Mouse (Mus musculus) R1 (cell line): ENCODE data around the gene Akap11.
A peak's percentile ranks its signal among the peaks of the same experiment; 100 is the strongest.

Source experiments
- DNase-seq: peaks from one replicate; pipeline ENCODE4 v3.0.0-alpha.2; 2018; ENCODE audit warnings: low read depth, low spot score

The Akap11 gene

DNA sequence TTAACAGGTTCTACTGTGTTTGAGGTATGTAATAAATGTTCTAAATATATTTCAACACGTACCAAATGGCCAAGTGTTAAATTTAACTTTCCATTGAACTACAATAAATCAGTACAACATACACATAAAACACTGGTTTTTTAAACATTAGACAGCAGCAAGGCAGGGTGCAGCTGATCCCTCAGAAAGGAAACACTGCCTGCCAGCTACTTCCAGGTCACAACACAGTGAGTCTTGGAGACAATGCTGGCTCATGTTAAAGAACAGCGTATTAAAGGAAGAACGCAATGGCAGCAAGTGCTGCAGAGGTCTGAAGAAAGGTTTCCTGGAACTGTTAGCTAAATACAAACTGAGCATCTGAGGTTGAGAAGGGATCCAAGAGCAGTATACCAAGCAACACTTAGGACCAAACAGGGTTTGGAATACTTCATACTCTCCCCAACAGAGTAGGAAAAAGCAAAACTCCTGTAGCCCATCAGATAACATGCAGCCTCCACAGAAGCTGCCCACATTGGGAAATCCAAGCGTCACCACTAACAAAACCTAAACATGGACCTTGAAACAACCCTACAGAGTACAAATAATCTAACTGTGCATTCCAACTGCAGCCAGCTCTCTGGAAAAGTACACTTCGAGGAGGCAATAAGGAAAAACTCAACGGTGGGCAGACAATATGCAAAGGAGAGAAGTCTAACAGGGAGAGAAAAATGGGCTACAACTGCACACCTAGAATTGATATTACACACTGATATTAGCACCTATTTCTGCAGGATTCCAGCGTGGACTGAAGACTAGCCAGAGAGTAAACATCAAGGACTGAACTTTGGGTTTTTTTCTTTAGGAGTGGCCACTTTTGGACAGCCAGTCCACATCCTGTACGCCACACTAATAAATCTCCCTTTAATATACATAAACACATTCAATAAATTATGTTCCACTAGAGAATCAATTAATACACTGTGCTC, 7.9 kb downstream of the Akap11 start:
- no peak for DNase-seq

DNA sequence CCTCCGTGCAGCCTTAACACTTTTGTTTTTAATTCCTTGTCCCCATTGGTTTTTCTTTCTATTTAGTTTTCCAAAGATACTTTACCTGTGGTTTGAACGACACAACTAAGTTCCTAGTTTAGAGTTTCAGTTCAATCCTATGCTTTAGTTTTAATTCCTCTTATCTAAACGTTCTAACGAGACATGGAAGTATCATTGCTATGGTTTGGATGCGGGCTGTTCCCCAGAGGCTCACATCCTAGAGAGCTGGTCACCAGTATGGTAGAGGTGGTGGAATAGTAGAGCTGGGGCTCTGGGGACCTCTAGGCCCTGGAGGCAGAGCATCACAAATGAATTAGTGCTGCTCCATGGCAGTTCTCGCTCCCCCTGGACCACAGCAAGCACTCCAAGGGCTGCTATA, 9.7 kb downstream of the Akap11 start:
- no peak for DNase-seq

DNA sequence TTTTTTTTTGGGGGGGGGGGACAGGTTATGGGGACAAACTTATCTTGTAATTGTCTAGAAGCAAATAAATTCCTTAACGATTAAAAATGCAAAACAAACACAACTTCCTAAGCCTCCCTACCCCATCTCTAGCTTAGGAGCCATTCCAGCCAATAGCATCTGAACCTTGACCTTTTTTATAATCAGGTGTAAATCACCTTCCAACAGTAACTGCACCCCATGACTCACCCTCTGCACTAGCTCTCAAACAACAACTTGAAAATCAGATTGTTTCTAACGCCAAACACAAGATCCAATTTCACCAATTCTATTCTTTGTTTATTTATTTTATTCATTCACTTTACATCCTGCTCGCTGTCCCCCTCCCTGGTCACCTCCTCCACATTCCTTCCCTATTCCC, 10.1 kb downstream of the Akap11 start:
- DNase-seq = no peak

DNA sequence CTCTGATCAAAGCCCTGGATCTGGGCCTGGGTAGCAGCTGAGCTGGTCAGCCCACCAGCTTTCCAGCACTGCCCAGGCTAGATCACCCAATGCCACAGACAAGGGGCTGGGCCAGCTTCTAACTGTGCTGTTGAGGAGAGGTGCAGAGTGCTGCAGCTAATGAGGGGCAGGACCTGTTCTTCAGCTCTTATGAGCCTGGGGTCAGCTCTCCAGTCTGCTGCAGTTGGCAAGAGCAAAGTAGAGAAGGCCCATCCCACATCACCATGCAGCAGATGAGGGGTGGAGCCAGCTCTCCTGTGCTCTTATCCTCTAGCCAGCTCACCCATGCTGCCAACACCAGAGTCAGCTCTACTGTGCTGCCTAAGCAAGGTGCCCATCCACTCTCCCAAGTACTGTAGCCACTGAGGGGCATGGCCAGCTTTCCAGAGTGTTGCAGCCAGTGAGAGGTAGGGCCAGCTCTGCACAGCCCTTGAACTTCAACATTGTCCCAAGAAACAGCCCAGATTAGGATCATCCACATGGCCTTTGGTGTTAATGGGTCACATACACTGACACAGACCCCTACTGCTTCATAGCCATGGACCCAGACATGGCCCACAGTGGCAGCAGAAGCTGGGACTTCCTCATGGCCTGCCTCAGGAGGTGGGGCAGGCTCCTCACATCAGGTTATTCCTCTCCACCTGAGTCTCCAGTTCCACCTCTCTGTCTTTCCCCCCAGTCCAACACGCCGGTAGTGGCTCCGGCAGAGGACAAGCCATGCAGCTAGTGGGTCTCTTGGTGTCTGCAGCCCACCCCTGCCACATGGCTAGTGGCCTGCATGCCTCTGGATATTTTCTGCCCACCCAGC, 10.8 kb downstream of the Akap11 start:
- no peak for DNase-seq

DNA sequence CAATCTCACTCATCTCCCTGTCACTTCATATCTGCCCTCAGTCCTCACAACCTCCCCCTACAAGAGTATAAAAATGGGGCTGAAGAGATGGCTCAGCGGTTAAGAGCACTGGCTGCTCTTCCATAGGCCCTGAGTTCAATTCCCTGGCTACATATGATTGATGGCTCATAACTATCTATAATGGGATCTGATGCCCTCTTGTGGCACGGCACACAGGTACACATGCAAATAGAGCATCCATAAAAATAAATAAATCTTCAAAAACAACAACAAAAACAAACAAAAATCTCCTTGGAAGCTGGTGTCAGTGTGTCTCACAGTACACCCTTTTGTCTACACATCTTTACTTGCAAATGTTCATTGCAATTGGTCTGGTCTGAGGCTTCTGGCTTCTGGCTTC, 11.5 kb downstream of the Akap11 start:
- no peak for DNase-seq

DNA sequence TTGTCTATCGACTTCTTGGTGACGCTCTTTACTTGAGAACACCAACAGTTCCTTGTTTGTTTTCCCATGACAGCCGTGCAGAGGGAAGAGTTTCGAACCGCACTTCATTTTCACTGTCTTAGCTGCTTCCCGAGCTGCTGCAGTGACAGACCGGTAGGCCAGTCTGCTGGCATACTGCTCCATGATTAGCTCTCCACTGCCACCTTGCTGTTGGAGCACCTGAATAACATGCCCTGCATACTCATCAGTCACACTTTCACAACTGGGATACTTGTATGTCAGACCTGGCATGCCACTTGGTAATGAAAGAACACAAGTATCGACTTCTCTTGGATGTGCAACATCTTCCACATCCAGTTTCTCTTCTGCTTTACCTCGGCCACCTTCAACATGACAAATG, 25.9 kb downstream of the Akap11 start:
- peak; percentile 43 for DNase-seq

DNA sequence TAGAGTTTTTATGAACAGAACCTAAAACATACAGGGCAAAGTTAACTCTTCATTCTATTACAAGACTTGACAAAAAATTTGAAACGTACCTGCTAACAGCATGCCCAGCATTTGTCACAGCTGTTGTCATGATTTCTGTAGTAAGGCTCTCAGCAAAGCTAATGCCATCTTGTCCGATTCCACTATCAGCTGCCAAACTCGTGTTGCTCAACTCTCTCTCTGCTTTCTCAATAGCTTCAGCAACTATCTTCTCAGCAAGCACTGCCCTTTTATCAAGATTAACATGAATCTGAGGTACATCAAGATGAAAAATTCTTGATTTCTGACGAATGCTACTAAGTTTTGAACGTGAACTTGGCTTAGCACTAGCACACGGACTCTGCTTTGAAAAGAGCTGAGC, 26.8 kb downstream of the Akap11 start:
- DNase-seq = no peak

DNA sequence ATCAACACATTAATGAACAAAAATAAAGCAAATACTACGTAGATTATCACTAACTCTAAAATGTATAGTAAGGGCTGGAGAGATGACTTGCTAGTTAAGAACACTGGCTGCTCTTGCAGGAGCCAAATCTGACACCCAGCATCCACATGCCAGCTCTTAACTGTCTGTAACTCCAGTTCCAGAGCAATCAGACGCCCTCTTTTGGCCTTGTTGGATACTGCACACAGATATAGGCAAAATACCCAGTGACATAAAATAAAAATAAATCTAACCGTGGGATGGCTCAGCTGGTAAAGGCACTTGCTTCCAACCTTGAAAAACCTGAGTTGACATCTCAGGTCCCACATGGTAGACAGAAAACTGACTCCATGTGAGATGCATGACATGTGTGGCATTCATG, 36.0 kb downstream of the Akap11 start:
- peak; percentile 76 for DNase-seq

DNA sequence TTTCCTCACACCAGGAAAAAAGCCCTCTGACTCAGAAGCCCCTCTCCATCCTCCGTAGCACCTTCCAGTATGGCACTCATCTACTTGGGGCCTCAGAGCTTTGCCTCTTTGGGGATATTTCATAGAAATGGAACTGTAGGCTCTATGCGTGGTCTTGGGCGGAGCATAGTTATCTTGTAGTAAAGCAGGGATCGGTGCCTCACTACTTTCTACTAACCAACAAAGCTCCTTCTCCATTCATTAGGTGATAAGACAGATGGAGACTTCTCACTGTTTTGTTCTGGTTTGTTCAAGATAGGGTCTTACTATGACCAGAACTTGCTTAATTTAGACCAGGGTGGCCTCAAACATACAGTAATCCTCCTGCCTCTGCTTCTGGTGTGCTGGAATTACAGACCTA, 39.9 kb downstream of the Akap11 start:
- no peak for DNase-seq

DNA sequence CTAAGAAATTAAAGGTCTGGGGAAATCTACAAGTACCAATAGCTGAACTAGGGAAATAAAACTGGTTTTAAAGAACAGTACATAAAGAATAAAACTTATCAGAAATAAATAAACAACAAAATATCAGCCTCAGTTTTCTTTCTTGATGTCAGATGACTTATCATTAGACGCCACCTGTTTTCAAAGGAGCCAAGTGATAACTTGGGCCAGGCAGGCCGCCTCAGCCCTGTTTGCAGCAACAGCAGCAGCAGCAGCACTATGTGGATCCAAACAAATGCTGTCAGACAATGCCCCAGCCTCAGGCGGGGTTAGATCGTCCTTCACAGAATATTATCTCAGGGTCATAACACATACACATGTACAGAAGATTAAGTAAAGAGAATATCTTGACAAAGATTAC, 41.4 kb downstream of the Akap11 start:
- DNase-seq = no peak

DNA sequence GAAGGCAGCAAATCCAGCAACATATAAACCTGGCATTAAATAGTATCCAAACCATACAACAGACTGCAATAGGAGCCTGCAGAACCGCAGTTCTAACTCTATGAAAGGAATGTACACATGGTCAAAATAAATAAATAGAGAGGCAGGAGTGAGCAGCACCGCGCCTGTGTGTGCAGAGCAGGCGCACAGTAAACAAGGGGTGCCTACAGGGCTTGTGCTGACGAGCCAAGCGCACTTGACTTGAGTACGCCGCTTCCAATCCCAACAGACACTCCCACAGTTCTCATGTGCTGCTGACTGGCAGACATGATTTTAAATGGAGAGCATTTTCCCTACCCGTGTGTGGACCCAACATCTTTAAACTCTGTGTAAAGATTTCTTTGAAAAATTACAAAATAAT, 44.0 kb downstream of the Akap11 start:
- no peak for DNase-seq

DNA sequence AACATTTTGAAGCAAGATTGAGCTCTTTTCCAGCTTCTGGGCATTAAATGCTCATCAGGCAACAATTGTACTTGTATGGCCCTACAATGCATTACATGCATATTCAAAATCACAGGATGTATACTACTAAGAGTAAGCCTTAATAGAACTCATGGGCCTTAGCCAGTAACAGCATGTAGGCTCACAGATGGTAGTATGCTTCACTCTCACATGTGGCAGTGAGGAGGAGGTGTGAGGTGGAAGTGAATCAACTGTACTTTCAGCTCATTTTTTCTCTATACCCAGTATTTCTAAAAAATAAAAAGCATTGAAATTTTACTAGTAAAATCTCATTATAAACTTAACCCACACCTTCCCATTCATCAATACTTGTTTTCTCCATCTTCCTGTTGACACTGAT, 45.2 kb downstream of the Akap11 start:
- no peak for DNase-seq

DNA sequence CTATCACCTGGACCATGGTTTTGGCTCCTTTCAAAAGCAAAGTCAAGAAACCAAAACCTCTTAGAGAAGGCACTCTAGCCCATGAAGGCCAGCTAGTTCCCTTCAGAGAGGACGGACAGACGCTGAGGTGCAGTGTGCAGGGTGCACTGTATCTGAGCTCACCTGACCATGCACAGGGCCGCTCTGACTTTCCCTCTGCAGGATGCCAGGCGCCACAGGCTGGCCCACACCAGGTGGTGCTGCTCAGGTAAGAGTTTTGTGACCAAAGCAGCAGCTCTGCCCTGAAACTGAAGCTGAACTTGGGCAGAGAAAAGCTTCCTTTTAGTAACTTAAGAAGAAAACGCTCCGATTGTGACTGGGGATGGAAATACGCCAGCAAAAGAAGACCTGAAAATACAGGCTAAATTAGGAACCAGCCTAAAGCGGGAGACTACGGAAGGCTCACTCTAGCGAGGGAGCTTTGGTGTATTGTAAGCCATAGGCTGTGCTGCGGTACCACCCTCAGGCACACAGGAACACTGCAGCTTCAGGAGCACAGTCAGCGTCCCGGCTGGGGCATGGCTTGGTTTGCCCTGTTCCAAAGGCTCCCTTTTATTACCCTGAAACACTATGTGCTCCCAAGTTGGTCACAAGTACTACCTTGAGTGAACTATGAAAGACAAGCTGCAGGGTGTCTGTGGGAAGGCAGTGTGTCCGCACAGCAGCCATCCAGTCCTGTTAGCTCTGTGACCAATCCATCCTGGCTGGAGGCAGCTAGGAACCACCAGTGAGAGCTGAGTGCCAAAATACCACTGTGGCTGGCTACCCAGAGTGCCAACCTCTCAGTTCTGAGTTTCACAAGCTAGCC, 54.0 kb downstream of the Akap11 start:
- DNase-seq = peak; percentile 66

DNA sequence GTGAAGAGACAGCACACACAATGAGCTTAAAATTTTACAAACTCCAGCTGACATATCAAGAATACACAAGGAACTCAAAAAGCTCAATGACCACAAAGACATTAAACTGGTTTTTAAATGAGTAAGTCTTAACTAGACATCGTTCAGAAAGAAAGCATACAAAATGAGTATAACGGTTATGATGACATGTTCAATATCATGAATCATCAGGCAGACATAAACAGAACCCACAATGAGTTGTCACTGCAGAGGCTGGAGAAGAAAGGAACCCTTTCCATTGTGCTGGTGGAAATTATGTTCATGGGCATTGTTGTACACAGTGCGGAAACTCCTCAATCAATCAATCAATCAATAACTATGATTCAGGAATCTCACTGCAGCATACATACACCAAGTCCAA, 62.5 kb downstream of the Akap11 start:
- DNase-seq = no peak

DNA sequence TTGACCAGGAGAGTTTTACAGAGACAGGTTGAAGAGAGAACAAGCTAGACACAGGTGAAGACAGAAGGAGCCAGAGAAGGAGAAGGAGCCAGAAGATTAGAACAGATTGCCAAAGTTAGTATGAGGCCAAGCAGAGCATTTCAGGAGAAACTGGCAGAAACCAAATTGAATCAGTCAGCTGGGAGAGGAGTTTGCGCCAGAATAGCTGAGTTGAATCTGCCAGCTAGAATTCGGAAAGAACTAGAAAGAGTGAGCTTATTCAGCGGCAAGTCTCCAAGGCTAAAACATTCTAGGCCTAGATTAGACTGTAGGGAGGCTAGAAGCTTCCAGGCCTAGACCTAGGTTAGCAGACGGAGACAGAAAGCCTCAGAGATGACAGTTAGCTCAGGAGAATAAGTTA, 65.9 kb downstream of the Akap11 start:
- DNase-seq = no peak

DNA sequence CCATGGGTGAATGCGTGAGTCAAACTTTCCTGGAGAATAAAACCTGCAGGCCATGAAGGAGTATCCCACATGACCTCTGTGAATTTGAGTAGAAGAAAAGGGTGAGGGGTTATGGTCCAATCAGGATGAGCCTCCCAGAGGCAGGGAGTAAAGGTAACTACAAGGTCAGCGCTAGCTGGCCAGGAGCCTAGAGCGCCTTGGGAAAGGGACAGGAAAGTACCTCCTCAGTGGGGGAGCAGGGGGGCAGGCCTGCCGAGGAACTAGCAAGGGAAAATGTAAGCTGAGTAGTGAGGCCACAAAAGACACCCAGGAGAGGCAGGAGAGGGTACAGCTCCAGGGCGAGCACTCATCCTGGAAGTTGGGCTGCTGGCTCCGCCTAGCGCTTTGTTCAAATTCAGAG, 67.6 kb downstream of the Akap11 start:
- no peak for DNase-seq

DNA sequence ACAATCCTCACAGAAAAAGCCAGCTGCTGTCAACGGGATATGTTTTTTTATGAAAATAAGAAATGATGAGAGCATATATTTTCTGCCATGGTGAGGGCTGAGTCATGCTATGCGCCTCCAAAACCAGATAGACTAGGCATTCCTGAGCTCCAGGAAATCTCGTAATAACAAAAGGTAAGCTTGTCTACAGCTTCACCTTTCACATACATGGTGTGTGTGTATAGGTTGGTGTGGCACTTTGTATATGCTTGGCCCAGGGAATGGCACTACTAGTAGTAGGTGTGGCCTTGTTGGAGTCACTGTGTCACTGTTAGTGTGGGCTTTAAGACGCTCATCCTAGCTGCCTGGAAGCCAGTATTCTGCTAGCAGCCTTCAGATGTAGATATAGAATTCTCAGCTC, 68.6 kb downstream of the Akap11 start:
- no peak for DNase-seq

DNA sequence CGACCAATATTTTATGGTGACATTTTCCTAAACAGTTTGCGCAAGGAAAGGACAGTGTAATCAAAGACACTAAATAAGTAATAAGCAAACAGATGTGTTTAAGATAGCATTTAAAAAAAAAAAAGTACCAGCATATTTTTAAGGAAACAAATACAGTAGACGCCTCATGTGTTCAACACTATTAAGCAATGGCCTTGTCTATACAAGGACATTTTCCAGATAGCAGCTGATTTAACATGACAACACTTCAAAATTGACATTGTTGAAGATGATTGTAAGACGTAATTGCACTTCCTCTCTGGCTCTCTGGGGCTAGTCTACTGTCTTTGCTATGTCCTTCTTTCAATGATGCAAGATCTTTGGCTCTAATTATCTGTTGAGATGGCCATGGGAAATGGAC, 72.3 kb downstream of the Akap11 start:
- DNase-seq = no peak

DNA sequence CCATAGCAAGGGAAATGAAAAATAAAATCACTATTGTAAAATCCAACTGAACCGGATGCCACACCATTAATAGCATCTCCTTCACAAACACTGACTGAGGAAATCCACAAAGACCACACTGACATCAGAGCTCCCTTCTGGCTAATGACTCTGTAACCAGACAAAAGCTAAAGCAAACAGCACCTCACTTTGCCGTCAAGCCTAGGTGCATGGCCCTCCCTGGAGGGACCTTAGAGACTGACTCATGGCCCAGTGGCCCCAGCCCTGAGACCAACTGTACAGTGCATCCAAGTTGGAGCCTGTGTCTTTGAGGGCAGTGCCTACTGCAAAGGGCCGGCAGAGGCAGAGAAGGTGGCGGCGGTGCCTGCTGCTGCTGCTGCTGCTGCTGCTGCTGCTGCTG, 77.5 kb downstream of the Akap11 start:
- no peak for DNase-seq

DNA sequence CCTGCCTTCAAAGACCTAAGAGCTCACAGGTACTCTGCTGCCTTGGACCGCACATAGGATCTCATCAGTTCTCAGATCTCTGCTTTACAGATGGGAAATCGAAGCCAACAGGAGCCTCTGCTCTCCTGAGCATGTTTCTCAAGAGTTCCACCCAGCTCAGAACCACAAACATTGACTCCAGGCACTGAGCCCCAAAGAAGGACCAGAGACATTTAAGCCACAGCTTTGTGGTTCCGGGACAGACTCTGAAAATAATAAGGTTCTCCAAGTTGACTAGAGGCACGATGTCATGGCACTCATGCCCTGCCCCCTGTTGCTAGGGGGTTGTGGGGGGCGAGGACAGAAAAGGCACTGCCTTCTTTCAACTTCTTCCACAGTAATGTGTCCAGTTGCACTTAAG, 77.9 kb downstream of the Akap11 start:
- no peak for DNase-seq

DNA sequence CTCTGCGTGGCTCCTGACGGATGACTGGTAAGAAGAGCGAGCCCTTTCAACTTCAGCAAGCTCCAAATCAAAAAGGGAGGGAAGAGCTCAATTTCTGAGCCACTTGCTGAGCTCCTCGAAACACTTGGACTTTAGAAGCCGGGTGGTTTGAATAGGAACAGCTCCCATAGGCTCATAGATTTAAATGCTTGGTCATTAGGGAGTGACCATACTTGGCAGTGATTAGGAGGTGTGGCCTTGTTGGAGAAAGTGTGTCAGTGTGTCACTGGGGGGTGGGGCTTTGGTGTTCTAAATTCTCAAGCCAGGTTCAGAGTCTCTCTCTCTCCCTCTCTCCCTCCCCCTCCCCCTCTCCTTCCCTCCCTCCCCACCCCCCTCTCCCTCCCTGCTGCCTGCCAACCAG, 81.6 kb downstream of the Akap11 start:
- DNase-seq = peak; percentile 84
